Mouse (Mus musculus) testis, adult 2 months (tissue): ENCODE data around the gene Kif3a.

ENCODE experiments used
- CTCF ChIP-seq: fragments of 200-500 bp; IDR thresholded peaks from 2 replicates; pipeline ENCODE4 v1.5.1; 2012; ENCODE audit warnings: low read depth, mild to moderate bottlenecking, inconsistent platforms, low read length, moderate library complexity; ENCODE audit not compliant: control insufficient read depth, insufficient read depth, insufficient replicate concordance
- POLR2A ChIP-seq: fragments of 200-500 bp; IDR thresholded peaks from 2 replicates; pipeline ENCODE4 v1.6.1; 2012; ENCODE audit warnings: low read depth, mild to moderate bottlenecking, inconsistent platforms, low read length, moderate library complexity; ENCODE audit not compliant: control insufficient read depth

DNA sequence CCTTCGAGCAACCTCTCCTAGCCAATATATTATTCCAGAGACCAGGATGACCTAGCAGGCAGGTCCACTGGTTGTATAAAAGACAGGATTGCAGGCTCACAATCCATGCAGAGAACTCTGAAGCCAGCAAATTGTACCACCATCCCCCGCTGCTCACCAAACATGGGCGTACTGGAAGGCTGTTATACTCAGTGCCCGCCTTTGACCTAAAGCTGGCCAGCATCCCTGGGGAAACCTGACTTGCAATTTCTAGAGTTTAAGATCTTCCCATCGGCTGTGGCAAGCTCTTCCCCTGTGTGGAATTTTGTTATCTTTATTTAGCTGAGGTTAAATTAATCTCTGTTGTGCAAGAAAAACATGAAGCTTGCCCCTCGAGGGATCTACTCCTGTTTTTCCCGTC, 24.2 kb upstream of the Kif3a start:
- no peak for TF ChIP-seq CTCF
- TF ChIP-seq POLR2A, result no peak
